Mouse (Mus musculus): ENCODE measurements around the gene Flvcr2.

- TF ChIP-seq POLR2A (IDR thresholded peaks at IDR 0.05; ENCODE audit: insufficient read length, low read depth) (no peak), MYOG (IDR thresholded peaks at IDR 0.05; ENCODE audit: control insufficient read depth in 1 of 3, insufficient read depth in 1 of 3, insufficient read length in 2 of 3, low read depth in 2 of 3) (no peak), CEBPB (IDR thresholded peaks at IDR 0.05; ENCODE audit: insufficient read depth, poor library complexity, severe bottlenecking) (no peak), TCF12 (IDR thresholded peaks at IDR 0.05; ENCODE audit: insufficient read depth, poor library complexity, severe bottlenecking) (no peak), MAX (IDR thresholded peaks at IDR 0.05; ENCODE audit: low read depth) (no peak)
These were observed 33.4 kb downstream of the Flvcr2 start for GRCm38 (mm10) chr12:85779707-85780106.
